Mouse (Mus musculus): ENCODE data around the gene Plekhj1.
"Not testable (repeated sequence)": the region's sequence is repeated elsewhere in the genome, so short reads cannot be mapped to it uniquely, and the experiment has no call there.

The Plekhj1 gene

GRCm38 (mm10) chr10:80798150-80799006 lies at the start of gene Plekhj1, which contains the start of gene Sf3a2:
Plekhj1 (minus strand) TSS chr10:80798626.
Sf3a2 (plus strand) TSS chr10:80798198.
- peak; percentile 96 for DNase-seq (ENCODE audit: low spot score)

GRCm38 (mm10) chr10:80845732-80846131 lies 47.3 kb upstream of the Plekhj1 start:
- DNase-seq (ENCODE audit: low spot score): no peak

- DNase-seq (ENCODE audit: low spot score): no peak
Measured at GRCm38 (mm10) chr10:80845055-80845693, 46.7 kb upstream of the Plekhj1 start.

- peak; percentile 60 for DNase-seq (ENCODE audit: low spot score)
Measured at GRCm38 (mm10) chr10:80843931-80844547, 45.6 kb upstream of the Plekhj1 start, which contains the start of gene Lingo3. Lingo3 (minus strand) TSS chr10:80844039.

GRCm38 (mm10) chr10:80843087-80843930 lies 44.9 kb upstream of the Plekhj1 start:
- no peak for DNase-seq (ENCODE audit: low spot score)

GRCm38 (mm10) chr10:80842334-80842733 lies 43.9 kb upstream of the Plekhj1 start:
- DNase-seq (ENCODE audit: low spot score): no peak

GRCm38 (mm10) chr10:80841685-80842084 lies 43.3 kb upstream of the Plekhj1 start:
- no peak for DNase-seq (ENCODE audit: low spot score)

- no peak for DNase-seq (ENCODE audit: low spot score)
Measured at GRCm38 (mm10) chr10:80839848-80840247, 41.4 kb upstream of the Plekhj1 start.

GRCm38 (mm10) chr10:80838346-80838912 lies 40.0 kb upstream of the Plekhj1 start:
- DNase-seq (ENCODE audit: low spot score): no peak

GRCm38 (mm10) chr10:80837827-80838226 lies 39.4 kb upstream of the Plekhj1 start:
- no peak for DNase-seq (ENCODE audit: low spot score)

- no peak for DNase-seq (ENCODE audit: low spot score)
Measured at GRCm38 (mm10) chr10:80836949-80837379, 38.5 kb upstream of the Plekhj1 start.

- no peak for DNase-seq (ENCODE audit: low spot score)
Measured at GRCm38 (mm10) chr10:80835617-80836016, 37.2 kb upstream of the Plekhj1 start.

GRCm38 (mm10) chr10:80832818-80833217 lies 34.4 kb upstream of the Plekhj1 start:
- no peak for DNase-seq (ENCODE audit: low spot score)

- no peak for DNase-seq (ENCODE audit: low spot score)
Measured at GRCm38 (mm10) chr10:80831136-80831535, 32.7 kb upstream of the Plekhj1 start.

GRCm38 (mm10) chr10:80829359-80830278 lies 31.2 kb upstream of the Plekhj1 start:
- DNase-seq (ENCODE audit: low spot score): no peak

GRCm38 (mm10) chr10:80828587-80828986 lies 30.2 kb upstream of the Plekhj1 start:
- not testable (repeated sequence) for DNase-seq (ENCODE audit: low spot score)

- DNase-seq (ENCODE audit: low spot score): no peak
Measured at GRCm38 (mm10) chr10:80827870-80828420, 29.5 kb upstream of the Plekhj1 start.

- no peak for DNase-seq (ENCODE audit: low spot score)
Measured at GRCm38 (mm10) chr10:80827063-80827869, 28.8 kb upstream of the Plekhj1 start.

Measured in layer of hippocampus, adult 11-12 months (tissue).